Mouse (Mus musculus) adrenal gland, postnatal 10 days (tissue): ENCODE results near the gene Lrrc57. TPM values are rescaled to one million over a fixed set of nuclear protein-coding genes. Genes with fewer than 3 reads are reported as not detected.

ENCODE experiments used
- DNase-seq: peaks from one replicate; pipeline ENCODE4 v3.0.0; 2021; ENCODE audit warnings: mixed read lengths
- long read RNA-seq, 2 experiments: library from polyadenylated mRNA; stranded (forward); transcript quantifications; one replicate each; pipeline ENCODE4 v2.0.0; 2021
- total RNA-seq, 2 experiments: library from RNA; stranded (reverse); gene quantifications; 2 replicates each; pipeline ENCODE4 v1.2.3; 2021

Gene Lrrc57
- 10 to 100 TPM; 13.5 to 18.1 TPM for total RNA-seq
- long read RNA-seq, experiment 1, transcript Lrrc57-202 (6 exons, 1,962 nt), result major isoform, 7 of 31 reads
- long read RNA-seq, experiment 1, transcript Lrrc57-204 (6 exons, 1,961 nt), result major isoform, 7 of 31 reads
- long read RNA-seq, experiment 1, partial matches to known transcripts, result 2 of 31 reads
- long read RNA-seq, experiment 1, other reads (novel, unspliced or antisense), result 14 of 31 reads
- long read RNA-seq, experiment 2, transcript Lrrc57-202 (6 exons, 1,962 nt), result major isoform, 6 of 27 reads
- long read RNA-seq, experiment 2, transcript Lrrc57-204 (6 exons, 1,961 nt), result minor isoform, 5 of 27 reads
- long read RNA-seq, experiment 2, partial matches to known transcripts, result 1 of 27 reads
- long read RNA-seq, experiment 2, other reads (novel, unspliced or antisense), result 14 of 27 reads

DNA sequence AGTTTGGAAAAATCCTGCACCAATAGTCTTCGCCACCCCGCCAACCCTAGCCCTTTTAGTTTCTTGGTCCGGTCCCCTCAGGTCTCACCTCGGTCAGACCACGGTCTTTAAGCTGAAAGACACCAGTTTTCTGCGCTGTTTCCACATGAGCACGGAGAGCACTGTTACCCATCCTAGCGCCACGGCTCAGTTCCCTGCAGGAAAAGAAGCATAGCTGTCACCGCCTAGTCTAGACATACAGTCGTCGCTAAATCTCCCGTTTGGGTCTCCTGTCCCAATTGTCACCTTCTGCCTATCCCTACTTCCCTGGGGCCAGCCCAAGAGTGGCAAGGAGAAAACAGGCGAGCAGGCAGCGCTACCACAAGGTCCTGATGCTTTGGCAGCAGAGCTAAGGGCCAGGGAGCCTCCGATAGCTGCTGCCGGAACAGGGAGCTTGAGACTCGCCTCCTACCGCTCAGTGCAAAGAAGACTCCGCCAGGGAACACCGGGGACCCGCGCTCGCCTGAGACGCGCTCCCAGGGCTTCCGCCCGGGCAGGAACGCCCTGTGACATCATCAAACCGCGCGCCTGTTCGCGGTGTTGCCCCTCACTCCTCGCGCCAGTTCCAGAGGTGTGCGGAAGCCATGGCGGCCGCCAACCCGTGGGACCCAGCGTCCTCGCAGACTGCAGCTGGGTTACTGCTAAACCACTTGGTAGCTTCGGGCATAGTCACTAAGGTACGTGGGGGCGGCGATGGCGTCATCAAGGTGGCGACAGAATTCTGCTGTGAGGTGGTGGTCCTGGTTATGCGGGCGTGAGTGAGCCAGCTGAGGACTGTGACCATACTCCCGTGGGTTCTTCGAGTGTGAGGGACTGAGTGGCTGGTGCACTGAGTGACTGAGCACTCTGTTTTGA lies at the start of gene Lrrc57, which contains the start of gene Haus2:
Gene Lrrc57, minus strand, starts transcription at position 691 of the 894 bp plus-strand sequence.
Gene Haus2, plus strand, starts transcription at position 554 of the 894 bp plus-strand sequence.
- DNase-seq, result peak; percentile 96

DNA sequence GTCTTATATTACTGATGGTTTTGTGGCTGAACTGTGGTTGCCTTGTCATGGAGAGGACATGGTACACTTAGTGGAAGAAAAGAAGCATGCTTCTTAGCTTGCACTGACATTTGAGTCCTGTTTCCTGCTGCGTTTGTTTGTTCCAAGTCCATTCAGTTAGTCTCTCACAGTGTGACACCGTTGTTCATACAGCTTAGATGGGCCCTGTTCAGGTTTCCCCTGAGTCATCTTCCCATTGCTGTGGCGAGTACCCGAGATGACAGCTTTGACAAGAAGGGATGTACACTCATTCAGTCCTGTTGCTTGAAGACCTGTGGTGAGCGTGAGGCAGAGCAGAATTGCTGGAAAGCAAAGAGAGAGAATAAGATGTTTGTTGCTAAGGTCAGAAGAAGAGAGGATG lies 49.2 kb upstream of the Lrrc57 start:
- DNase-seq, result no peak

DNA sequence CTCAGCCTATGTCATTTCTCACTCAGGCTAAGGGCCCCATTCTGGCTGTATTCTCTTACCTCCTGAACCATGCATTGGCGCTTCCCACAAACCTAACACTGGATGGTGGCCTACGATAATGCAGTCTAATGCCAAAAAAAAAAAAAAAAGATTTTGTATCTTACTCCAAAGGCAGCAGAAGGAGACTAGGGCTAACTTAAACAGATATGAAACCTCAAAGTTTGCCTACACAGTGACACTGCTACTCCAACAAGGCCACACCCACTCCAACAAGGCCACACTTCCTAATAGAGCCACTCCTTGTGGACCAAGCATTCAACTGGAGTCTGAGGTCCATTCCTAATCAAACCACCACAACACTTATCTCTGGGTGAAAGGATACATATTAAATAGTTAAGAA lies 47.4 kb upstream of the Lrrc57 start:
- no peak for DNase-seq

- DNase-seq, result no peak
These were observed 46.6 kb upstream of the Lrrc57 start for GRCm38 (mm10) chr2:120655905-120656304.

DNA sequence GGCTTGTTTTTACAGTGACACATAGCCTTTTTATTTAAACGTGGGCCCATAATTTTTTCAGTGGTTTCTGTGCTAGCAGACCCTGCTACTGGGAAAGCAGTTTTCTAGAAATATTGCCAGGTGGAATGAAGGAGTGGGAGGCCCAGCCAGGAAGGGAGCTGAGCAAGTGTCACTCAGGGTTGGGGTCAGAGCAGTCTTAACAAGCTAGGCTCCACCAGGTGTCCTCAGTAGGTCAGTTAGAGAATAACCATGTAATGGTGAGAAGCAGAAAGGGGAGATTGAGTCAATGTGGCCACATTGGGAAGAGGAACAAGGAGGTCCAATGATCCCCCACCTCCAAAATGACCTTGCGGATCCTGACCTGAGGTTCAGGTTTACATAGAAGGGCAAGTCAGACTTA lies 45.4 kb upstream of the Lrrc57 start:
- no peak for DNase-seq

- no peak for DNase-seq
These were observed 43.6 kb upstream of the Lrrc57 start for GRCm38 (mm10) chr2:120652925-120653284.

GRCm38 (mm10) chr2:120652256-120652924 lies 43.1 kb upstream of the Lrrc57 start:
- DNase-seq, result no peak

- DNase-seq, result no peak
These were observed 37.5 kb upstream of the Lrrc57 start for GRCm38 (mm10) chr2:120646777-120647176.

DNA sequence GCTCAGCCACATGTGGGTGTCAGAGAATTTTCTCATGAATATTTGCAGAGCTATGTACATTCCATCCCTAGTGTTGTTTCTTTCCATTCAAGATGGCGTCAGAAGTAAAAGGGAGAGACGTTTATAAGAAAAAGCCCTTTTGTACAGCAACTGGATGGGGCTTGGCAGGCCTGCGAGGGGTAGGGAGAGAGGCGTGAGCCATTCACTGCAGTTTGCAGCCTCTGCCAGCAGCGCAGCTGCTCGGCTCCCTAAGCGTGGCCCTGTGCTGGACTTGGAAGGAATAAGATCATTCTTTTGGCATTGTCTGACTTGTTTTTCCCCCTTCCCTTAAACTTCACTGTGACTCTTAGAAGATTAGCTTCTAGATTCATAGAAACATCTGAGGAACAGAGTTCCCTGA lies 34.5 kb upstream of the Lrrc57 start:
- no peak for DNase-seq

DNA sequence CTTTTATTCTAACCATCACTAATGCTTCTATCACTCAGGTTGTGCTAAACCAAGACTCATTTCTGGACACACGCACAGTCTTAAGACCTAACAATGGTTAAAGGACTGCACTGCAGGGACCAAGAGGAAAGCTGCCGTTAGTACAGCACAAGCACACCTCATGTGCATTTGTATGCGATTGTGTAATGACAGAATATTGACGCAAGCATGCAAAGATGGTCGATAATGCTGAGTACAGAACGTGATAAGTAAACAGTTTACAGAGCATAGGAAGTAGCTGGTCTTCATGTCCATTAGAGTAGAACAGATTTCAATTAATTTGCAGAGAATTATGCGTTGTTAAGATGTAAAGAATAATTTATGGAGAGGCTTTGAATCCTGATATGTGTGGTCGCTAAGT lies 31.5 kb upstream of the Lrrc57 start:
- no peak for DNase-seq

DNA sequence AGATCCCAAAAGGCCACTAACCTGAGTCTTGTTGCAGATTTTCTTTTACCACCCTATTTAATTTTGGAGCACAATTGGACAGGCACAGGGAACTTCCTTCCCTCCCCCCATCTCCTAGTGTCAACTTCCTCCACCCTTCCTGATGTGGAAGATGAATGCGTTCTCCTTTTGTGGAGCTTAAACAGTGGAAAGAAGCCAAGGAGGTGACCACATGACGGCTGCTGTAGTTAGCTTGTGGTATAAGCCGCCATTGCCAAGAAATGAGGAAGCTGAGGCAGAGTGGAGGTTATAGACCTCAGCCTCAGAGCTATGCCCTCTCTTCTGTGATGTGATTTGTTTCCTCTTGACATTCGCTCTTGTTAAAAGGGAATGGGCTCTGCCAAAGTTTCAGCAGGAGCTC lies 22.6 kb upstream of the Lrrc57 start:
- DNase-seq, result no peak

DNA sequence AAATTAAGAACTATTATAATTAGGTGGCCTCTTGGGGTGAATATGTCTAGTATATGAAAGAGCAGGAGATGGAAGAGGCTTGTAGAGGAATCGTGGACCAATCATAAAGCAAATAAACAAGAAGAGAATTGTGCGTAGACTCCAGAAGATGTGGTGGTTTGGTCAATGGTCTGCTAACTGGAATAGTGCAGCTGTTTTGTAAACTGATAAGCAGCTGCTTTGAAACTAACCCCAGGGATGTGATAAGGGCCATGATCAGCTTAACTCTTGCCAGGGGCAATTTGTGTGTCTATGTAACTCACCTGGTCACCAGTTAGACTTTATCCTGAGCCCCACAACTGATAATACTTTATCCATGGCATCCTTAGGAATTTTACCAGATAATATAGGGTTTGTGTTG lies 22.2 kb upstream of the Lrrc57 start:
- DNase-seq, result no peak

DNA sequence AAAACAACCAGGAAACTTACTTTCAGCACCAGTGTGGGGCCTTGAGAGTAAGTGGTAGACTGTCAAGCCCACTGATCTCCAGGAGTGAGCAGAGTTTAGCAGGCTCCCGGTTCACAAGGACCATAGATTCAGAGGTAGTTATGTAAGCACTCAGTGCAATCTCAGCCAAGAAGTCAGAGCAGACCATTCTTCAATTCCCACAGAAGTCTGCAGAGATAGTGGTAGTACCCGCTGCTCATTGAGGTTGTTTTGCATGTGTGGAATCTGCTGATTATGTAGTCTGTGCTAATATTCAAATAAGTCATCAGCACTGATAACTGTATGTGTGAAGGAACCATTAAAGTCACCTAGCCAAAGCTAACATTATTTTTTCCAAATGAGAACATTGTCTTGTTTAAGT lies 21.3 kb upstream of the Lrrc57 start:
- no peak for DNase-seq

DNA sequence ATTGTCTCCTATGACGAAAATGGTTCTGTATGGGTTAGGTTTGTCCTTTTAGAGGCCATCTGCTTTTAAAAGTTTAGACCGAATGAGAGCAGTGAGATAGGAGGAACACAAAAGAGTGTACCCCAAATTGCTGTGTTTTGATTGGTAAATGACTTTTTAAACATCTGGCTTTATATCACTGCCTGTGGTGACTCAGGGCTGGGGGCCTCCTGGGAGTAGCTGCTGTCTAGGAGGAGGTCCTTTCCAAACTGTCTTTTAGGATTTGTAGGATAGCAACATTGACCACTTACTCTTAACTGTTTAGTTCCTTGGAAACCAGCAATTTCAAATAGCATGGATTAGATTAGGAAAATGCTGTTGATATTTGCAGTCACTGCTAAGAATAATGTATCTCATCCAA lies 20.9 kb upstream of the Lrrc57 start:
- DNase-seq, result no peak

GRCm38 (mm10) chr2:120628886-120629735 lies 19.8 kb upstream of the Lrrc57 start, which contains the start of gene Stard9:
Gene Stard9 (plus strand): TSS chr2:120629121.
- DNase-seq, result peak; percentile 98

DNA sequence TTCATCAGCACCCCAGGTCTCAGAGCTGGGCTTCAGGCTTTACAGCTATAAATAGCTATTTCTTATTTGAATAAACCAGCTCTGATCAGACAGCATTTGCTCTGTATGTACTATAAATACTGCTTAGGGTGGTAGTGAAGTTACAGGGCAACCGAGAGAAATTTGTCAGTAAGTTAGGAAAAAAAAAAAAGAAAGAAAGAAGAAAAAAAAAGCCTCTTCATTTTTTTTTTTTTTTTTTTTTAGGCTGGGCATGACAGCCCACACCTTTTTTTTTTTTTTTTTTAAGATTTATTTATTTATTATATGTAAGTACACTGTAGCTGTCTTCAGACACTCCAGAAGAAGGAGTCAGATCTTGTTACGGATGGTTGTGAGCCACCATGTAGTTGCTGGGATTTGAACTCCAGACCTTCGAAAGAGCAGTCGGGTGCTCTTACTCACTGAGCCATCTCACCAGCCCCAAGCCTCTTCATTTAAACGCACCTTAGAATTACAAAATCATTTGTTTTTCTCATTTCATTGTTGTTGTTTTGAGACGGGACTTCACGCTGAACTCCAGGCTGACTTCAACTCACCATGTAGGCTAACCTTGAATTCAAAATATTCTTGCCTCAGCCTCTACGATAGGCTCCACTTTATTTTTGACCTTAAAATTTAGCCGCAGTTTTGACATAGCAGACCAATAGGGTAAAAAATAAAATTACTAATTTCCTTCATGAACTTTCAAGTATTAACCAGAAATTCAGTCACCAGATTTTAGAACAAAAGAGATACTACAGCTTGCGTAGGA lies 19.0 kb upstream of the Lrrc57 start:
- no peak for DNase-seq

GRCm38 (mm10) chr2:120622920-120623319 lies 13.6 kb upstream of the Lrrc57 start:
- DNase-seq, result no peak

- no peak for DNase-seq
These were observed 10.2 kb upstream of the Lrrc57 start for GRCm38 (mm10) chr2:120619538-120619937.

GRCm38 (mm10) chr2:120616279-120617163 lies 7.2 kb upstream of the Lrrc57 start:
- no peak for DNase-seq
